In genomic region chr1:134398210-134398609, GRCm38 (mm10) we compare ENCODE assay signal across 29 mouse cellular contexts. TPM values are rescaled to one million over a fixed set of nuclear protein-coding genes. Genes with fewer than 3 reads are reported as not detected.
"Had no signal": no experiment of that assay in that cellular context is flagged by ENCODE, and none has a peak within 500 bp of the region (broad histone marks: within the 10 kb centered on the region; RNA-seq: fewer than 3 reads in every experiment).

No protein-coding gene starts in this region.

- DNase-seq: gastrocnemius, adult 2 months; gastrocnemius, postnatal 10 days; gastrocnemius, postnatal 25 days; heart, postnatal 10 days; heart, postnatal 4 days; kidney, postnatal 10 days; liver; liver, embryonic 13.5 days; liver, postnatal 0 days had no signal

- H3K4me1 ChIP-seq: heart, embryonic 10.5 days; heart, embryonic 12.5 days; hindbrain, embryonic 10.5 days; hindbrain, embryonic 12.5 days; intestine, embryonic 15.5 days; limb, embryonic 13.5 days; liver, embryonic 13.5 days; liver, embryonic 15.5 days had no signal

- H3K27me3 ChIP-seq: hindbrain, embryonic 12.5 days; intestine, embryonic 15.5 days; limb, embryonic 13.5 days; liver, embryonic 13.5 days had no signal

- H3K4me2 ChIP-seq: heart, embryonic 12.5 days; hindbrain, embryonic 12.5 days; hindbrain, embryonic 14.5 days; intestine, embryonic 15.5 days; limb, embryonic 13.5 days; liver, embryonic 11.5 days; liver, embryonic 13.5 days; liver, embryonic 15.5 days had no signal

- H3K4me3 ChIP-seq: gastrocnemius, adult 2 months; heart, embryonic 10.5 days; heart, embryonic 12.5 days; hindbrain, embryonic 10.5 days; hindbrain, embryonic 12.5 days; intestine, embryonic 15.5 days; layer of hippocampus, adult 2 months; left cerebral cortex, adult 2 months; limb, embryonic 13.5 days; liver, embryonic 13.5 days; liver, embryonic 15.5 days had no signal

- H3K27ac ChIP-seq: gastrocnemius, adult 2 months; heart, embryonic 10.5 days; hindbrain, embryonic 10.5 days; hindbrain, embryonic 12.5 days; hindbrain, embryonic 14.5 days; intestine, embryonic 15.5 days; layer of hippocampus, adult 2 months; left cerebral cortex, adult 2 months; limb, embryonic 13.5 days; liver, embryonic 13.5 days; liver, embryonic 15.5 days had no signal

- ATAC-seq: forebrain, embryonic 16.5 days; hindbrain, embryonic 16.5 days; inflammation-experienced regulatory T-cells, adult 6 months; intestine, embryonic 15.5 days; intestine, postnatal 0 days; liver, postnatal 0 days had no signal

- H3K36me3 ChIP-seq: heart, embryonic 10.5 days; heart, embryonic 12.5 days; hindbrain, embryonic 10.5 days; hindbrain, embryonic 12.5 days; intestine, embryonic 15.5 days; limb, embryonic 13.5 days; liver, embryonic 13.5 days; liver, embryonic 15.5 days had no signal

- H3K9me3 ChIP-seq: heart, embryonic 10.5 days; hindbrain, embryonic 10.5 days; intestine, embryonic 15.5 days; limb, embryonic 13.5 days; liver, embryonic 13.5 days; liver, embryonic 15.5 days had no signal

- H3K9ac ChIP-seq: heart, embryonic 12.5 days; hindbrain, embryonic 12.5 days; hindbrain, embryonic 14.5 days; intestine, embryonic 15.5 days; limb, embryonic 13.5 days; liver, embryonic 13.5 days; liver, embryonic 15.5 days; liver, postnatal 0 days had no signal

RNA-seq across cellular contexts. Expression of gene 4933406M09Rik, which starts 12.5 kb away (rescaled TPM):
- polyA plus RNA-seq: forebrain, embryonic 16.5 days; frontal cortex, adult 2 months; heart, embryonic 10.5 days; heart, embryonic 12.5 days; heart, embryonic 14.5 days; heart, embryonic 16.5 days; hindbrain, embryonic 10.5 days; hindbrain, embryonic 12.5 days; hindbrain, embryonic 14.5 days; inflammation-experienced regulatory T-cells, adult 6 months; intestine, embryonic 15.5 days; intestine, postnatal 0 days; kidney, embryonic 16.5 days; limb, embryonic 11.5 days; limb, embryonic 13.5 days; liver, embryonic 11.5 days; liver, embryonic 13.5 days; liver, embryonic 15.5 days; liver, postnatal 0 days had no signal
